Comparison of ENCODE assay signal across 8 mouse cellular contexts in the genomic region with DNA sequence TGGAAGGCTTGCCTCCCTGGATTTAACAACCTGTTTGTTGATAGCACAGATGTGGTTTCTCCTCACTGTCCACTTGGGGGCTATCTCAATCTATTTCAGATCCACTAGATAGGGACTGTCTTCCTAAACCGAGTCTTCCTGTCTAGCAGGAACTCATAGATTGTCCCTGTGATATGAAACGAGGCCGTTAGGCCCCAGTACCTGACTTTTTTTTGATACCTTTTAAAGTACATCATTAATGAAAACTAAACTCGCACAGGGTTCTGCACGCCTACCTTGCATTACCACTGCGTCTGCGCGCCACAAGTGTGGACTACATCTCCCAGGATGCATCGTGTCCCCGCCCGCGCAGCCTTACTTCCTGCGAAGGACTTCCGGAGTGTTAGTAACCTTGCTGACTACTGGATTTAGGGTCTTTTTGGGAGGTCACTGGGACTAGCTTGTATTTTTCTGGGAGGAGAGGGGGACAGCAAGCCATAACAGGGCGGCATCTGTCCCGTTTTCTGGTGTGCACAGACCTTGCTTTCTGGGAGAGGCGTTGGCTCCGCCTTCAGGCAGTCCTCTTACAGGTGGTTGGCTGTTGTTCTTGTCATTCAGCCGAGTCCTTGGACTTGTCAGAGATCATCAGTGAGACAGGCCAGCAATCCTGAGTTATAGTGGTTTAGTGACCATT. TPM values are rescaled to one million over a fixed set of nuclear protein-coding genes. Genes with fewer than 3 reads are reported as not detected.
A peak's percentile ranks its signal among the peaks of the same experiment; 100 is the strongest.
DNase-seq lines count a peak whose midpoint lies in the region; ATAC-seq lines count a peak whose summit lies in the region.

No protein-coding gene starts in this region.

- peak; percentile 100 for ATAC-seq in hindbrain, embryonic 16.5 days

- H3K27ac ChIP-seq in hindbrain, embryonic 16.5 days (ENCODE audit: low read depth, low read length), result peak overlapping the region; percentile 89
- peak overlapping the region; percentile 97 for H3K27ac ChIP-seq in macrophage

- H3K27me3 ChIP-seq in hindbrain, embryonic 16.5 days (replicated peaks; ENCODE audit: control insufficient read depth, insufficient read depth, low read length), result no peaks in the 10 kb centered on the region

- no peaks in the 10 kb centered on the region for H3K9me3 ChIP-seq in hindbrain, embryonic 16.5 days (ENCODE audit: control insufficient read depth, low read length)

- no peaks in the 10 kb centered on the region for H3K36me3 ChIP-seq in hindbrain, embryonic 16.5 days (ENCODE audit: control insufficient read depth, insufficient read depth, low read length)
- no peaks in the 10 kb centered on the region for H3K36me3 ChIP-seq in macrophage (ENCODE audit: inconsistent target)

- WGBS in hindbrain, embryonic 16.5 days, result under 1% methylated on average over 19 of the region's 19 CpGs
- WGBS in macrophage (ENCODE audit: missing documents), result 2% methylated on average over 19 of the region's 19 CpGs

- H3K9ac ChIP-seq in hindbrain, embryonic 16.5 days (ENCODE audit: low read depth, low read length), result peak overlapping the region; percentile 71

- peak; percentile 92 for DNase-seq in T-cell, adult 2 months (ENCODE audit: low spot score)
- DNase-seq in cerebellum, postnatal 36 days, result peak; percentile 90 to 94
- peak; percentile 93 for DNase-seq in gastrocnemius, adult 18-20 months (ENCODE audit: low spot score)
- DNase-seq in left cerebral cortex, adult 18-20 months (ENCODE audit: low spot score in 2 of 2), result peak; percentile 94
- DNase-seq in right cerebral cortex, adult 18-20 months, result peak; percentile 95
- peak; percentile 71 for DNase-seq in urinary bladder, postnatal 10 days (ENCODE audit: low spot score)

- no peaks in the 10 kb centered on the region for H3K79me2 ChIP-seq in macrophage (ENCODE audit: inconsistent target)

- no peaks in the 10 kb centered on the region for H3K4me1 ChIP-seq in hindbrain, embryonic 16.5 days (ENCODE audit: control insufficient read depth, insufficient read depth, low read depth, low read length)

- peak overlapping the region; percentile 56 for H3K4me2 ChIP-seq in hindbrain, embryonic 16.5 days (ENCODE audit: low read length)

- H3K4me3 ChIP-seq in hindbrain, embryonic 16.5 days (ENCODE audit: low read length), result peak overlapping the region; percentile 49
- H3K4me3 ChIP-seq in macrophage (ENCODE audit: inconsistent target), result peak overlapping the region; percentile 59

RNA-seq across cellular contexts. Expression of a gene that starts 52.7 kb away (rescaled TPM):
- total RNA-seq in gastrocnemius, adult 18-20 months (2021), result 10 to 100 TPM; 34.9 to 42.3 TPM
- polyA plus RNA-seq in hindbrain, embryonic 16.5 days (2015; fragmentation: Nextera tagmentation; extraction: Ambion mirVana), result 11.1 TPM in 2 replicates
- 10 to 100 TPM; 71.4 to 77.4 TPM for total RNA-seq in left cerebral cortex, adult 18-20 months (2021)
- total RNA-seq in macrophage (2018; cell fraction: chromatin; rRNA removed), result 100 to 1,000 TPM; 126 to 622 (median 474) TPM
- total RNA-seq in macrophage (2018; cell fraction: cytosol; rRNA removed), result 100 to 1,000 TPM in 7 of 26 experiments, 10 to 100 TPM in 19; 54.7 to 127 (median 84.0) TPM
- 100 to 1,000 TPM in 22 of 26 experiments, 10 to 100 TPM in 4; 57.1 to 457 (median 191) TPM for total RNA-seq in macrophage (2018; cell fraction: nucleus; rRNA removed)
- 57.1 to 103 TPM (median 64.5 TPM) in 3 replicates for polyA plus RNA-seq in macrophage (2018)

Comparison
In these comparisons a context has a peak if more than half of its experiments do, and no peak if none do; other contexts are left out.
1. Peak in every context shown above with its lines: DNase-seq, ATAC-seq, H3K4me3 ChIP-seq and H3K27ac ChIP-seq.